Mouse (Mus musculus) kidney, embryonic 16.5 days (tissue): ENCODE results near the gene Mt2. TPM values are rescaled to one million over a fixed set of nuclear protein-coding genes. Genes with fewer than 3 reads are reported as not detected.

Experiments
- ATAC-seq: fragments of 200-750 bp; cut with Nextera tagmentation; 2 replicates; pipeline ENCODE4 v1.8.0; 2017; ENCODE audit warnings: moderate TSS enrichment; ENCODE audit not compliant: low FRiP score, low TSS enrichment
- H3K27ac ChIP-seq: fragments of 300-500 bp; sonication (generic); 2 replicates; pipeline ENCODE4 v1.5.1; 2014; ENCODE audit warnings: low read length
- H3K27me3 ChIP-seq: fragments of 300-500 bp; sonication (generic); 2 replicates; pipeline ENCODE4 v1.6.1; 2014; ENCODE audit warnings: low read length, control low read depth, mixed read lengths; ENCODE audit not compliant: insufficient read depth
- H3K36me3 ChIP-seq: fragments of 300-500 bp; sonication (generic); 2 replicates; pipeline ENCODE4 v1.6.1; 2014; ENCODE audit warnings: low read length, control low read depth, mixed read lengths; ENCODE audit not compliant: insufficient read depth
- H3K4me1 ChIP-seq: fragments of 300-500 bp; sonication (generic); 2 replicates; pipeline ENCODE4 v1.6.1; 2014; ENCODE audit warnings: low read length, control low read depth, mixed read lengths; ENCODE audit not compliant: insufficient read depth
- H3K4me2 ChIP-seq: fragments of 300-500 bp; sonication (generic); replicated peaks from 2 replicates; pipeline ENCODE4 v1.6.1; 2014; ENCODE audit warnings: low read depth, low read length
- H3K4me3 ChIP-seq: fragments of 300-500 bp; sonication (generic); 2 replicates; pipeline ENCODE4 v1.5.1; 2014; ENCODE audit warnings: mild to moderate bottlenecking, low read length
- H3K9ac ChIP-seq: fragments of 300-500 bp; sonication (generic); replicated peaks from 2 replicates; pipeline ENCODE4 v1.6.1; 2014; ENCODE audit warnings: low read length
- H3K9me3 ChIP-seq: fragments of 300-500 bp; sonication (generic); 2 replicates; pipeline ENCODE4 v1.6.1; 2016; ENCODE audit warnings: low read length, control low read depth
- WGBS: fragments of 180-500 bp; shearing (Covaris S2); extraction: QIAGEN DNeasy Blood & Tissue Kit; methylation state at CpG from one replicate; pipeline ENCODE4 v1.1.7; 2014; 5-methylcytosine and 5-hydroxymethylcytosine counted together
- polyA plus RNA-seq: library from polyadenylated mRNA; unstranded; fragments of >200 nt; fragmentation: Nextera tagmentation; extraction: Ambion mirVana; gene quantifications from 2 replicates; pipeline ENCODE4 v1.2.1, GENCODE M21; 2015

Mt2 gene
- polyA plus RNA-seq, 1 experiment from 2014 or later: 143 TPM

DNA sequence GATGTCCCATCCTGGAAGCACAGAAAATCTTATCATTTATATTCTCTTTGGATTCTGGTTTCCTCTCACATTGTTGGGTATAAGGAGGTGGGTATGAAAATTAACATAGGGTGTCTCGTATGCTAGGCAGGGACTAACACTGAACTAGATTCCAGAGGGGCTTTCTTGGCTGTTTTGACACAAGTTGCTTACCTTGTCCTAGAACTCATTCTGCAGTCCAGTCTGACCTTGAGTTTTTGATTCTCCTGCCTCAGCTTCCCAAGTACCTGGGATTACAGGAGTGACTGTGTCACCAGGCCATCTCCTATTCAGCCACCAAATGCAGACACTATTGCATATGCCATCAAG is 8.1 kb downstream of the Mt2 start:
- WGBS: 73% methylated on average over 1 of the region's 1 CpGs
- H3K4me2 ChIP-seq: peak overlapping the region; percentile 84
- no peaks in the 10 kb centered on the region for H3K36me3 ChIP-seq
- ATAC-seq: no peak
- peaks cover 28% of the 10 kb centered on the region for H3K4me1 ChIP-seq
- no peaks in the 10 kb centered on the region for H3K9me3 ChIP-seq
- peak overlapping the region; percentile 59 for H3K4me3 ChIP-seq
- H3K9ac ChIP-seq: no peak overlapping the region
- H3K27me3 ChIP-seq: peaks cover 56% of the 10 kb centered on the region
- no peak overlapping the region for H3K27ac ChIP-seq

DNA sequence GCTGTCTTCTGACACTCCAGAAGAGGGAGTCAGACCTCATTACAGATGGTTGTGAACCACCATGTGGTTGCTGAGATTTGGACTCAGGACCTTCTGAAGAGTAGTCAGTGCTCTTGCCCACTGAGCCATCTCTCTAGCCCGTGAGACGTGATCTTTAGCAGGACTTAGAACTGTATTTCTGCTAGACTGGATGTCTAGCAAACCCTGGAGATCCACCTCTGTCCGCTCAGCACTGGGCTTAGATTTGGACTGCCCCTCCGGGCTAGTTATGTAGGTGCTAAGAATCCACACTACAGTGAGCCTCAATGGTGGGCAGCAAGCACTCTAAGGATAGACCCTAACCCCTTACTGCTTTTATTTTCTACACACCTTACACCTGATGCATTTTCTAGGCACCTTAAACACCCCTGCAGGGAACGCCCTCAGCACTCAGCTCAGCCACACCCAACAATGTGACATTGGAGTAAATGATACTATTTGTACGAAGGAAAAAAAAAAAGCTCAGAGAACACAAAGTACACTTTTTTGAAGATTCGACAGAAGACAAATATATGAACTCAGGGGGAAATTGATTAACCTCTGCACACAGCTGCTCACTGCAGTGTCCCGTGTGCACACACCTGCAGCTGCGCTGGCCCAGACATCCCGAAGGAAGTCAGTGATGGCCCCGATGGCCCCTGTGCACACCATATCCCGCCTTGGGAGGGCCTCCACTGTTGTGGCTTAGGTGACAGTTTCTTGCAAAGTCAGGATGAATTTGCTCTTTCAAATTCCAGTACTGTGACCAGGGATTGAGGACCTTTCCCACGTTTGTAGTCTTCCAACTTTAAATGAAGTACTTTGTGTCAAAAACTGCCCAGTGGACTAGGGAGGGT is 9.8 kb downstream of the Mt2 start:
- no peaks in the 10 kb centered on the region for H3K9me3 ChIP-seq
- peaks cover 39% of the 10 kb centered on the region for H3K4me1 ChIP-seq
- ATAC-seq: no peak
- H3K4me3 ChIP-seq: peak overlapping the region; percentile 38
- peak overlapping the region; percentile 51 for H3K9ac ChIP-seq
- H3K27me3 ChIP-seq: peaks cover 58% of the 10 kb centered on the region
- peak overlapping the region; percentile 60 for H3K27ac ChIP-seq
- H3K36me3 ChIP-seq: no peaks in the 10 kb centered on the region
- WGBS: 60% methylated on average over 13 of the region's 13 CpGs
- peak overlapping the region; percentile 57 for H3K4me2 ChIP-seq

GRCm38 (mm10) chr8:94183117-94183516 is 10.7 kb downstream of the Mt2 start:
- peaks cover 44% of the 10 kb centered on the region for H3K4me1 ChIP-seq
- 0% methylated on average over 16 of the region's 16 CpGs for WGBS
- peak overlapping the region; percentile 51 for H3K9ac ChIP-seq
- H3K9me3 ChIP-seq: no peaks in the 10 kb centered on the region
- H3K36me3 ChIP-seq: no peaks in the 10 kb centered on the region
- H3K27me3 ChIP-seq: peaks cover 61% of the 10 kb centered on the region
- H3K27ac ChIP-seq: peak overlapping the region; percentile 69
- H3K4me3 ChIP-seq: peak overlapping the region; percentile 38
- peak; percentile 84 for ATAC-seq
- peak overlapping the region; percentile 57 for H3K4me2 ChIP-seq

DNA sequence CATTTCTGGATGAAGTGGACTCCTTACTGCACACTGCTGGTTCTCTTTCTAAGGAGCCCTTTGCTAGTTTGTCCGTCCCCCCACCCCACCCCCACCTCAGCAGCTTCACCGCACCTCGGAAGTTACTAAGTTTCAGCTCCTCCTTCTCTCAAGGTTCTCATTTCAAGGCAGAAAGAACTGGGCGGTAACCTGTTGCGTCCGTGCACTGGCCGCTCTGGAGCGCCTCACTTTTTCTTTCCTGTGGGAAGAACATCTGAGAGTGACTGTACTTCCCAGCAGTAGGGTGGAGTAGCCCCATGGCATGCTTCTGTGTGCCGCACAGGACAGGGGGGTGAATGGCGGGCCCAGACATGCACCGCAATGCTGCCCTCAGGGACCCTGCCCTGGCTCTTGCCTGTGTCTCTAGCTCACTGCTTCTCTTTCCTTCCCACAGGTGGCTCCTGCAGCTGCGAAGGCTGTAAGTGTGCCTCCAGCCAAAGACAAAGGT is 11.9 kb downstream of the Mt2 start:
- Histone ChIP-seq H3K27ac (peak overlapping the region; percentile 69), H3K4me1 (peaks cover 38% of the 10 kb centered on the region), H3K27me3 (peaks cover 53% of the 10 kb centered on the region), H3K4me3 (no peak overlapping the region), H3K36me3 (no peaks in the 10 kb centered on the region), H3K4me2 (peak overlapping the region; percentile 31), H3K9me3 (no peaks in the 10 kb centered on the region), H3K9ac (peak overlapping the region; percentile 36; the same call in 1 of the 2 replicates)
- no peak for ATAC-seq
- WGBS: 17% methylated on average over 12 of the region's 12 CpGs

- H3K27me3 ChIP-seq: peaks cover 40% of the 10 kb centered on the region
Measured at GRCm38 (mm10) chr8:94185791-94186190, 13.3 kb downstream of the Mt2 start.

GRCm38 (mm10) chr8:94186542-94186941 is 14.1 kb downstream of the Mt2 start:
- peak overlapping the region; percentile 19; the same call in 1 of the 2 replicates for H3K4me3 ChIP-seq
- peaks cover 40% of the 10 kb centered on the region for H3K4me1 ChIP-seq
- WGBS: 3% methylated on average over 17 of the region's 17 CpGs
- H3K27me3 ChIP-seq: peaks cover 38% of the 10 kb centered on the region
- no peaks in the 10 kb centered on the region for H3K36me3 ChIP-seq
- H3K27ac ChIP-seq: no peak overlapping the region
- H3K9me3 ChIP-seq: no peaks in the 10 kb centered on the region
- H3K9ac ChIP-seq: peak overlapping the region; percentile 32; the same call in 1 of the 2 replicates
- peak overlapping the region; percentile 40 for H3K4me2 ChIP-seq
- peak; percentile 75 for ATAC-seq

More at GRCm38 (mm10) chr8:94185791-94186190, 13.3 kb downstream of the Mt2 start:
- Histone ChIP-seq H3K4me3 (no peak overlapping the region), H3K27ac (no peak overlapping the region), H3K36me3 (no peaks in the 10 kb centered on the region), H3K9me3 (no peaks in the 10 kb centered on the region), H3K4me1 (peaks cover 32% of the 10 kb centered on the region), H3K9ac (no peak overlapping the region), H3K4me2 (no peak overlapping the region)
- no peak for ATAC-seq
- WGBS: 57% methylated on average over 6 of the region's 6 CpGs

DNA sequence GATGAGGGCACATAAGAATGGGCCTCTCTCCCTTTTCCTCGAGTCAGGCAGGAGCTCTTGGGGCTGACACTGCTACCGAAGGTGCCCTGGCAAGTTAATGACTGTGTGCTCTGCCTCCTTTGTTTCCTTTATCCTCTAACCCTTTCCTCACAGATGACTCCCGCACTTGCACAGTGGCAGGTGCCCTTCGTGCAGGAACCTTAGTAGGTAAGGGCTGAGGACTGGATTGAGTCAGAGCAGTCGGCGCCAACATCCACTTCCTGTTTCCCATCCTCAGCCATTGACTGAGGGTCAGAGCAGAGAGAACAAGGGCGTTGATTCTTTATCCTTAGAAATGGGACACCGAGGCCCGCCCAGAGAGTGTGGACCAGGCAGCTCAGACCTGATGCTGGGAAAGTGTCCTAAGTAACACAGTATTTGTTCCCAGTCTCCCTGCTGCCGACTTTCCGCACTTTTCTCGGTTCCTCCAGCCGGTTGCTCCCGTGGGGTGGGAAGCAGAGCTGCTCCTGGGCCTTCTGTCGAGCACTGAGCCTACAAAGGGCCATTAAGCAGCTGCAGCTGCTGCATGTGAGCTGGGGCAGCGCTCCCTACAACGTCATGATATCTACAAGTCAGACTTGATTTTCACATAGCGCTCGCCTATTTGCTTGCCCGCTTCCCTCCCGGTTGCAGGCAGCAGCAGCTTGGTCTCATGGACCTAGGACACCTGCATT is 15.0 kb downstream of the Mt2 start:
- Histone ChIP-seq H3K36me3 (no peaks in the 10 kb centered on the region), H3K27me3 (peaks cover 36% of the 10 kb centered on the region), H3K4me1 (peaks cover 40% of the 10 kb centered on the region), H3K4me3 (no peak overlapping the region), H3K4me2 (0 out of 2 replicates have a peak overlapping the region, but pooled peaks have one; percentile 3), H3K9ac (peak overlapping the region; percentile 20; the same call in 1 of the 2 replicates), H3K27ac (no peak overlapping the region), H3K9me3 (no peaks in the 10 kb centered on the region)
- no peak for ATAC-seq
- 30% methylated on average over 21 of the region's 21 CpGs for WGBS

- Histone ChIP-seq H3K27ac (no peak overlapping the region), H3K4me1 (peaks cover 25% of the 10 kb centered on the region), H3K9ac (no peak overlapping the region), H3K4me3 (no peak overlapping the region), H3K36me3 (no peaks in the 10 kb centered on the region), H3K27me3 (peaks cover 30% of the 10 kb centered on the region), H3K9me3 (no peaks in the 10 kb centered on the region), H3K4me2 (no peak overlapping the region)
- no peak for ATAC-seq
- WGBS: 63% methylated on average over 13 of the region's 13 CpGs
Measured at GRCm38 (mm10) chr8:94189275-94190031, 17.0 kb downstream of the Mt2 start.

- WGBS: 17% methylated on average over 21 of the region's 21 CpGs
- Histone ChIP-seq H3K36me3 (no peaks in the 10 kb centered on the region), H3K9me3 (no peaks in the 10 kb centered on the region), H3K4me2 (peak overlapping the region; percentile 59), H3K4me3 (peak overlapping the region; percentile 38), H3K27me3 (peaks cover 16% of the 10 kb centered on the region), H3K4me1 (peaks cover 25% of the 10 kb centered on the region), H3K27ac (0 out of 2 replicates have a peak overlapping the region, but pooled peaks have one; percentile 9), H3K9ac (peak overlapping the region; percentile 43; the same call in 1 of the 2 replicates)
- peak; percentile 25; the same call in 1 of the 2 replicates for ATAC-seq
Measured at GRCm38 (mm10) chr8:94191101-94191691, 18.7 kb downstream of the Mt2 start.
